Mouse (Mus musculus): Measurements from ENCODE around the gene Ube4b. TPM values are rescaled to one million over a fixed set of nuclear protein-coding genes. Genes with fewer than 3 reads are reported as not detected.
A peak's percentile ranks its signal among the peaks of the same experiment; 100 is the strongest.
"Not testable (repeated sequence)": the region's sequence is repeated elsewhere in the genome, so short reads cannot be mapped to it uniquely, and the experiment has no call there.

Ube4b gene
- 57.5 and 63.6 TPM in 2 replicates for polyA plus RNA-seq (2015; fragmentation: Nextera tagmentation; extraction: Ambion mirVana)

GRCm38 (mm10) chr4:149426325-149427199 is at the start of gene Ube4b:
TSS of gene Ube4b (minus strand) at chr4:149426749.
- 0% methylated on average over 47 of the region's 50 CpGs for WGBS

GRCm38 (mm10) chr4:149475096-149475495 is 48.5 kb upstream of the Ube4b start:
- peaks cover 12% of the 10 kb centered on the region for H3K36me3 ChIP-seq
- H3K9ac ChIP-seq: no peak overlapping the region
- H3K4me1 ChIP-seq (replicated peaks): no peaks in the 10 kb centered on the region
- no peaks in the 10 kb centered on the region for H3K9me3 ChIP-seq
- H3K27me3 ChIP-seq: no peaks in the 10 kb centered on the region
- H3K27ac ChIP-seq (replicated peaks): no peak overlapping the region
- ATAC-seq (ENCODE audit: low FRiP score, low read depth): no peak
- WGBS: 77% methylated on average over 7 of the region's 7 CpGs
- H3K4me2 ChIP-seq: no peak overlapping the region
- no peak overlapping the region for H3K4me3 ChIP-seq

More at GRCm38 (mm10) chr4:149426325-149427199, at the start of gene Ube4b:
- no peaks in the 10 kb centered on the region for H3K36me3 ChIP-seq
- H3K4me3 ChIP-seq: peak within 1 kb of the TSS; percentile 92
- H3K27me3 ChIP-seq: no peaks in the 10 kb centered on the region
- H3K27ac ChIP-seq (replicated peaks): peak within 1 kb of the TSS; percentile 99
- peak within 1 kb of the TSS; percentile 84 for H3K4me2 ChIP-seq
- ATAC-seq (ENCODE audit: low FRiP score, low read depth): peak; percentile 95
- H3K9me3 ChIP-seq: no peaks in the 10 kb centered on the region
- peak within 1 kb of the TSS; percentile 89 for H3K9ac ChIP-seq
- H3K4me1 ChIP-seq (replicated peaks): peaks cover 36% of the 10 kb centered on the region

GRCm38 (mm10) chr4:149469557-149469956 is 43.0 kb upstream of the Ube4b start:
- H3K9ac ChIP-seq: no peak overlapping the region
- peaks cover 19% of the 10 kb centered on the region for H3K36me3 ChIP-seq
- 96% methylated on average over 3 of the region's 3 CpGs for WGBS
- no peaks in the 10 kb centered on the region for H3K9me3 ChIP-seq
- no peak for ATAC-seq (ENCODE audit: low FRiP score, low read depth)
- no peak overlapping the region for H3K4me3 ChIP-seq
- no peak overlapping the region for H3K4me2 ChIP-seq
- no peaks in the 10 kb centered on the region for H3K4me1 ChIP-seq (replicated peaks)
- H3K27ac ChIP-seq (replicated peaks): no peak overlapping the region
- no peaks in the 10 kb centered on the region for H3K27me3 ChIP-seq

GRCm38 (mm10) chr4:149463435-149463950 is 36.9 kb upstream of the Ube4b start:
- no peak for ATAC-seq (ENCODE audit: low FRiP score, low read depth)
- WGBS: 81% methylated on average over 6 of the region's 6 CpGs
- Histone ChIP-seq H3K36me3 (peaks cover under 1% of the 10 kb centered on the region; the same call in 1 of the 2 replicates), H3K4me2 (no peak overlapping the region), H3K4me3 (no peak overlapping the region), H3K9ac (no peak overlapping the region), H3K27me3 (no peaks in the 10 kb centered on the region), H3K4me1 (replicated peaks) (0 out of 2 replicates have a peak, but pooled peaks cover 5% of the 10 kb centered on the region), H3K27ac (replicated peaks) (no peak overlapping the region), H3K9me3 (no peaks in the 10 kb centered on the region)

- H3K27ac ChIP-seq (replicated peaks): no peak overlapping the region
- no peak overlapping the region for H3K4me3 ChIP-seq
- ATAC-seq (ENCODE audit: low FRiP score, low read depth): no peak
- no peak overlapping the region for H3K9ac ChIP-seq
- H3K36me3 ChIP-seq: no peaks in the 10 kb centered on the region
- H3K4me2 ChIP-seq: no peak overlapping the region
- WGBS: 80% methylated on average over 6 of the region's 6 CpGs
- no peaks in the 10 kb centered on the region for H3K27me3 ChIP-seq
- H3K9me3 ChIP-seq: no peaks in the 10 kb centered on the region
- H3K4me1 ChIP-seq (replicated peaks): 0 out of 2 replicates have a peak, but pooled peaks cover 5% of the 10 kb centered on the region
Observed at GRCm38 (mm10) chr4:149462305-149462971, 35.9 kb upstream of the Ube4b start.

GRCm38 (mm10) chr4:149461579-149462304 is 35.2 kb upstream of the Ube4b start:
- H3K27ac ChIP-seq (replicated peaks): no peak overlapping the region
- no peak overlapping the region for H3K4me2 ChIP-seq
- WGBS: 68% methylated on average over 5 of the region's 7 CpGs
- H3K4me3 ChIP-seq: no peak overlapping the region
- ATAC-seq (ENCODE audit: low FRiP score, low read depth): no peak
- 0 out of 2 replicates have a peak, but pooled peaks cover 5% of the 10 kb centered on the region for H3K4me1 ChIP-seq (replicated peaks)
- no peak overlapping the region for H3K9ac ChIP-seq
- H3K9me3 ChIP-seq: no peaks in the 10 kb centered on the region
- no peaks in the 10 kb centered on the region for H3K27me3 ChIP-seq
- no peaks in the 10 kb centered on the region for H3K36me3 ChIP-seq

- 87% methylated on average over 2 of the region's 2 CpGs for WGBS
- H3K36me3 ChIP-seq; H3K27me3 ChIP-seq; H3K4me1 ChIP-seq (replicated peaks); H3K4me2 ChIP-seq; ATAC-seq (ENCODE audit: low FRiP score, low read depth); H3K4me3 ChIP-seq; H3K27ac ChIP-seq (replicated peaks); H3K9ac ChIP-seq; H3K9me3 ChIP-seq: not testable (repeated sequence)
Observed at GRCm38 (mm10) chr4:149460475-149460874, 33.9 kb upstream of the Ube4b start.

GRCm38 (mm10) chr4:149459425-149459824 is 32.9 kb upstream of the Ube4b start:
- Histone ChIP-seq H3K27ac (replicated peaks) (no peak overlapping the region), H3K4me2 (no peak overlapping the region), H3K4me1 (replicated peaks) (0 out of 2 replicates have a peak, but pooled peaks cover 5% of the 10 kb centered on the region), H3K27me3 (no peaks in the 10 kb centered on the region), H3K9me3 (no peaks in the 10 kb centered on the region), H3K9ac (no peak overlapping the region), H3K36me3 (no peaks in the 10 kb centered on the region), H3K4me3 (no peak overlapping the region)
- WGBS: 78% methylated on average over 1 of the region's 1 CpGs
- no peak for ATAC-seq (ENCODE audit: low FRiP score, low read depth)

GRCm38 (mm10) chr4:149458526-149458925 is 32.0 kb upstream of the Ube4b start:
- 0 out of 2 replicates have a peak, but pooled peaks cover 5% of the 10 kb centered on the region for H3K4me1 ChIP-seq (replicated peaks)
- WGBS: 67% methylated on average over 5 of the region's 5 CpGs
- no peak overlapping the region for H3K9ac ChIP-seq
- no peak for ATAC-seq (ENCODE audit: low FRiP score, low read depth)
- H3K4me2 ChIP-seq: no peak overlapping the region
- H3K27me3 ChIP-seq: no peaks in the 10 kb centered on the region
- H3K4me3 ChIP-seq: no peak overlapping the region
- H3K36me3 ChIP-seq: no peaks in the 10 kb centered on the region
- no peak overlapping the region for H3K27ac ChIP-seq (replicated peaks)
- no peaks in the 10 kb centered on the region for H3K9me3 ChIP-seq

- Histone ChIP-seq H3K4me2 (no peak overlapping the region), H3K9ac (no peak overlapping the region), H3K27ac (replicated peaks) (no peak overlapping the region), H3K4me1 (replicated peaks) (0 out of 2 replicates have a peak, but pooled peaks cover 5% of the 10 kb centered on the region), H3K4me3 (no peak overlapping the region), H3K27me3 (no peaks in the 10 kb centered on the region), H3K9me3 (no peaks in the 10 kb centered on the region), H3K36me3 (no peaks in the 10 kb centered on the region)
- no peak for ATAC-seq (ENCODE audit: low FRiP score, low read depth)
- WGBS: 75% methylated on average over 6 of the region's 6 CpGs
Observed at GRCm38 (mm10) chr4:149457831-149458430, 31.4 kb upstream of the Ube4b start.

GRCm38 (mm10) chr4:149457163-149457562 is 30.6 kb upstream of the Ube4b start:
- H3K9ac ChIP-seq; H3K27ac ChIP-seq (replicated peaks); H3K4me2 ChIP-seq; H3K4me3 ChIP-seq; H3K4me1 ChIP-seq (replicated peaks); H3K27me3 ChIP-seq; H3K36me3 ChIP-seq; ATAC-seq (ENCODE audit: low FRiP score, low read depth); H3K9me3 ChIP-seq: not testable (repeated sequence)
- WGBS: 87% methylated on average over 27 of the region's 27 CpGs
